Mouse (Mus musculus) heart, embryonic 16.5 days (tissue): ENCODE measurements around the gene Olfr992. TPM values are rescaled to one million over a fixed set of nuclear protein-coding genes. Genes with fewer than 3 reads are reported as not detected.
"Not testable (repeated sequence)": the region's sequence is repeated elsewhere in the genome, so short reads cannot be mapped to it uniquely, and the experiment has no call there.

Experiments used
- ATAC-seq: fragments of 200-750 bp; cut with Nextera tagmentation; replicated peaks from 2 replicates; pipeline ENCODE4 v1.8.0; 2017; ENCODE audit warnings: moderate number of reproducible peaks; ENCODE audit not compliant: insufficient read depth, low FRiP score; ENCODE audit errors: extremely low read depth
- H3K27ac ChIP-seq: fragments of 300-500 bp; sonication (generic); 2 replicates; pipeline ENCODE4 v1.5.1; 2014; ENCODE audit warnings: mild to moderate bottlenecking, low read length, control low read depth, moderate library complexity
- H3K27me3 ChIP-seq: fragments of 300-500 bp; sonication (generic); 2 replicates; pipeline ENCODE4 v1.6.1; 2014; ENCODE audit warnings: low read length, mixed read lengths; ENCODE audit not compliant: control insufficient read depth, insufficient read depth
- H3K36me3 ChIP-seq: fragments of 300-500 bp; sonication (generic); 2 replicates; pipeline ENCODE4 v1.6.1; 2014; ENCODE audit not compliant: control insufficient read depth, insufficient read depth
- H3K4me1 ChIP-seq: fragments of 300-500 bp; sonication (generic); 2 replicates; pipeline ENCODE4 v1.6.1; 2014; ENCODE audit warnings: low read length, mixed read lengths; ENCODE audit not compliant: control insufficient read depth, insufficient read depth
- H3K4me2 ChIP-seq: fragments of 300-500 bp; sonication (generic); 2 replicates; pipeline ENCODE4 v1.6.1; 2014; ENCODE audit warnings: low read depth, mild to moderate bottlenecking, control low read depth, low read length
- H3K4me3 ChIP-seq: fragments of 300-500 bp; sonication (generic); 2 replicates; pipeline ENCODE4 v1.5.1; 2014; ENCODE audit warnings: mild to moderate bottlenecking, control low read depth, low read length
- H3K9ac ChIP-seq: fragments of 300-500 bp; sonication (generic); 2 replicates; pipeline ENCODE4 v1.6.1; 2014; ENCODE audit warnings: low read length, control low read depth
- H3K9me3 ChIP-seq: fragments of 300-500 bp; sonication (generic); replicated peaks from 2 replicates; pipeline ENCODE4 v1.6.1; 2016; ENCODE audit warnings: low read length; ENCODE audit not compliant: control insufficient read depth
- WGBS: fragments of 180-500 bp; shearing (Covaris S2); extraction: QIAGEN DNeasy Blood & Tissue Kit; methylation state at CpG from one replicate; pipeline ENCODE4 v1.1.7; 2014; 5-methylcytosine and 5-hydroxymethylcytosine counted together
- polyA plus RNA-seq: library from polyadenylated mRNA; unstranded; fragments of >200 nt; fragmentation: Nextera tagmentation; extraction: Ambion mirVana; gene quantifications from 2 replicates; pipeline ENCODE4 v1.2.1, GENCODE M21; 2015

Olfr992 gene
- not detected in 2 replicates for polyA plus RNA-seq

DNA sequence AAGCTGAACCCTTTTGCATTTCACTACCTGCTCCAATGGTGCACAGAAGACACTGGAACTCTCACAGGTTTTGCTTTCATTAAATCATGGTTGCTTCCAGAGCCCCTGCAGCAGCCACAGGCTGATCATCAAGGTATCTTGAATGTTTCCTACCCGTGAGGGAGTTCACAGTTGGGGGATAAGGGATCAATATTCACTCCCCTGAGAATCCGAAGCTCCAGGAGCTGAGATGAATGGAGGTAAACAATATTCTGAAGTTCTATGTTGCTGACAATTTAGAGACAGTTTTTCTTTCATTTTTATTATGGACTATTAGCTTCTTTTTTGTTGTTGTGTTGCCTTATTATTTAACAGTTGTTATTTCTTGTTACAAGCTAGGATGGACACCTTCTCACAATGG, at the start of gene Olfr992:
Gene Olfr992 (minus strand): TSS at position 101 of the 400 bp plus-strand sequence.
- no peak for ATAC-seq
- H3K36me3 ChIP-seq: no peaks in the 10 kb centered on the region
- H3K9me3 ChIP-seq: no peaks in the 10 kb centered on the region
- 49% methylated on average over 2 of the region's 2 CpGs for WGBS
- no peak within 1 kb of the TSS for H3K27ac ChIP-seq
- no peak within 1 kb of the TSS for H3K4me3 ChIP-seq
- no peaks in the 10 kb centered on the region for H3K4me1 ChIP-seq
- no peak within 1 kb of the TSS for H3K9ac ChIP-seq
- H3K4me2 ChIP-seq: no peak within 1 kb of the TSS
- no peaks in the 10 kb centered on the region for H3K27me3 ChIP-seq

GRCm38 (mm10) chr2:85443539-85443938, 34.3 kb upstream of the Olfr992 start, which contains the start of gene Olfr995:
Gene Olfr995 (minus strand): TSS chr2:85443639.
- Histone ChIP-seq H3K9ac (no peak within 1 kb of the TSS), H3K9me3 (no peaks in the 10 kb centered on the region), H3K27ac (no peak within 1 kb of the TSS), H3K4me2 (no peak within 1 kb of the TSS), H3K4me1 (no peaks in the 10 kb centered on the region), H3K27me3 (no peaks in the 10 kb centered on the region), H3K36me3 (no peaks in the 10 kb centered on the region), H3K4me3 (no peak within 1 kb of the TSS)
- 20% methylated on average over 1 of the region's 1 CpGs for WGBS
- ATAC-seq: no peak

DNA sequence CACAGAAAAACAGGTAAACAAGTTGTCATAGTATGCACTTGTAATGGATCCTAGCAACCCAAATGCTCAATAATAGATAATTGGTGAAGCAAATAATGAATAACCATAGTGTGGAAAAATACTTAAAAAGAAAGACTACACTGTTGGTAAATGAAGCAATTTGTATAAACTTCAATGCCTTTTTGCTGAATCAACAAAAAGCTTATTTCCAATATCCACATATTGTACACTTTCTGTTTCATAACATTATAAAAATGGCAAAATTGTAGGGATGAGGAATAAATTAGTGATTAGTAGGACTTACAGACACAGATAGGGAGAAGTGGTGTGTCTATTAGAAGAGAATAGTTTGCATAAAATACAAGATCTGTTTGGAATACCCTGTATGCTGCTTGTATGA, 33.3 kb upstream of the Olfr992 start:
- no peak overlapping the region for H3K4me3 ChIP-seq
- no peaks in the 10 kb centered on the region for H3K36me3 ChIP-seq
- H3K9me3 ChIP-seq: no peaks in the 10 kb centered on the region
- no peaks in the 10 kb centered on the region for H3K27me3 ChIP-seq
- ATAC-seq: no peak
- no peak overlapping the region for H3K4me2 ChIP-seq
- no peaks in the 10 kb centered on the region for H3K4me1 ChIP-seq
- H3K27ac ChIP-seq: no peak overlapping the region
- no peak overlapping the region for H3K9ac ChIP-seq

GRCm38 (mm10) chr2:85436351-85436750, 27.1 kb upstream of the Olfr992 start, which contains the start of gene Olfr994:
Gene Olfr994 (minus strand): TSS chr2:85436451.
- Histone ChIP-seq H3K4me1 (no peaks in the 10 kb centered on the region), H3K36me3 (no peaks in the 10 kb centered on the region)
- WGBS: 86% methylated on average over 3 of the region's 3 CpGs

GRCm38 (mm10) chr2:85425893-85426292, 16.6 kb upstream of the Olfr992 start:
- Histone ChIP-seq H3K36me3 (no peaks in the 10 kb centered on the region), H3K4me2 (no peak overlapping the region), H3K9me3 (no peaks in the 10 kb centered on the region), H3K27ac (no peak overlapping the region), H3K4me3 (no peak overlapping the region), H3K4me1 (no peaks in the 10 kb centered on the region), H3K9ac (no peak overlapping the region), H3K27me3 (no peaks in the 10 kb centered on the region)
- WGBS: 77% methylated on average over 1 of the region's 1 CpGs
- ATAC-seq: no peak

More at GRCm38 (mm10) chr2:85436351-85436750, 27.1 kb upstream of the Olfr992 start, which contains the start of gene Olfr994:
- no peak for ATAC-seq
- Histone ChIP-seq H3K27ac (no peak within 1 kb of the TSS), H3K9me3 (no peaks in the 10 kb centered on the region), H3K4me3 (no peak within 1 kb of the TSS), H3K27me3 (no peaks in the 10 kb centered on the region), H3K9ac (no peak within 1 kb of the TSS), H3K4me2 (no peak within 1 kb of the TSS)

GRCm38 (mm10) chr2:85414777-85415176, 5.5 kb upstream of the Olfr992 start, which contains the start of gene Olfr993:
Gene Olfr993 (minus strand): TSS chr2:85414877.
- H3K4me3 ChIP-seq: no peak within 1 kb of the TSS
- H3K4me2 ChIP-seq: no peak within 1 kb of the TSS
- H3K9ac ChIP-seq: no peak within 1 kb of the TSS
- no peaks in the 10 kb centered on the region for H3K36me3 ChIP-seq
- H3K4me1 ChIP-seq: no peaks in the 10 kb centered on the region
- H3K9me3 ChIP-seq: no peaks in the 10 kb centered on the region
- no peak for ATAC-seq
- H3K27ac ChIP-seq: no peak within 1 kb of the TSS
- H3K27me3 ChIP-seq: no peaks in the 10 kb centered on the region

DNA sequence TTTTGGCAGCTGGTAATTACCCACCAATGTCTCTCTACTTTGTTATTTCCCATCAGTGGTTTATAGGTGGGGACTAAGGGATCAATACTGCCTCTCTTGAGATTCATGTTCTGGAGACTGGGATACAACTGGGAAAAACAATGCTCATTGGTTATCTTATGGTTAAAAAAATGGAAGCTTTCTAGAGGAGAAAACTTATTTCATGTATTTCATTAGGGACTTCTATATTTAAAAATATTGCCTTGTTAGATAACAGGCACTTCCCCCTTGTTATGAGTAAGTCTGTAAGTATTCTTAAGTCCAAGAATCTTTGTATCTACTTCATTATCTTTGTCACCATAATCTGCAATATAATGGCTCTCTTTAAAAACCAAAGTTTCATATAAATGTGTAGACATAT, 46.1 kb downstream of the Olfr992 start, which contains the start of gene Olfr988:
Gene Olfr988 (minus strand): TSS at position 101 of the 400 bp plus-strand sequence.
- ATAC-seq, H3K27me3 ChIP-seq, H3K9me3 ChIP-seq, H3K27ac ChIP-seq, H3K9ac ChIP-seq, H3K4me3 ChIP-seq, H3K4me1 ChIP-seq, H3K4me2 ChIP-seq, H3K36me3 ChIP-seq: not testable (repeated sequence)

Other genes with a start within 250 kb of the Olfr992 start
- gene Lrrc55, start 212.3 kb downstream of the Olfr992 start, polyA plus RNA-seq: 0.33 and 0.49 TPM in 2 replicates
- not detected in 2 replicates for gene Olfr987, start 70.2 kb downstream of the Olfr992 start, polyA plus RNA-seq
- not detected in 2 replicates for gene Olfr988, start 46.2 kb downstream of the Olfr992 start, polyA plus RNA-seq
- not detected in 2 replicates for gene Olfr993, start 5.4 kb upstream of the Olfr992 start, polyA plus RNA-seq
- not detected in 2 replicates for gene Olfr994, start 27.0 kb upstream of the Olfr992 start, polyA plus RNA-seq
- gene Olfr995, start 34.2 kb upstream of the Olfr992 start, polyA plus RNA-seq: not detected in 2 replicates
- 0.15 and 0.29 TPM in 2 replicates for gene 4833423E24Rik, start 109.6 kb upstream of the Olfr992 start, polyA plus RNA-seq
- gene Olfr996, start 169.7 kb upstream of the Olfr992 start, polyA plus RNA-seq: not detected in 2 replicates
- gene Olfr998, start 179.5 kb upstream of the Olfr992 start, polyA plus RNA-seq: not detected in 2 replicates
- not detected in 2 replicates for gene Olfr1000, start 202.4 kb upstream of the Olfr992 start, polyA plus RNA-seq
- gene Olfr1002, start 241.2 kb upstream of the Olfr992 start, polyA plus RNA-seq: not detected in 2 replicates